Mouse (Mus musculus): ENCODE data around the gene Ube4b. TPM values are rescaled to one million over a fixed set of nuclear protein-coding genes. Genes with fewer than 3 reads are reported as not detected.
A peak's percentile ranks its signal among the peaks of the same experiment; 100 is the strongest.

Gene Ube4b
- polyA plus RNA-seq, 1 experiment from 2014 or later = 63.6 TPM

DNA sequence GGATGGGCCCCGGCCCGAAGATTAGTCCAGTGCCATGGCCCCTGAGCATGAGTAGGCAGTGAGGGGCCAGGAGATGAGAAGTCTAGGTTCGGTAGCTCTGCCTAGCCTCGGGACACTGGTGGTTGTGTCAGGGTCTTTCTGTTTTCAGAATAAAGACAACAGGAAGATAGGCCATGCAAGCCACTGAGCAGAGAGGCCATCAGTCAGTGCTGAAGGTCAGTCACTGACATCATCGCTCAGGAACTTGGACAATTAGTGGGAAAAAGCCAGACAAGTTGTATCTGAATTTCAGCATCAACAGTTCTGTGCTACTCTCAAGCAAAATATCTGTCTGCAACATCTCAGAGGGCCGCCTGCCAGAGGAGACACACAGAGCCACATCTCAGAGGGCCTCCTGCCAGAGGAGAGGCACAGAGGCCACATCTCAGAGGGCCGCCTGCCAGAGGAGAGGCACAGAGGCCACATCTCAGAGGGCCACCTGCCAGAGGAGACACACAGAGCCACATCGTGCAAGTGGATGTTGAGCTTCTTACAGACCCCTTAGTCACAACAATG lies 74.9 kb downstream of the Ube4b start:
- Histone ChIP-seq H3K4me1 (replicated peaks) (no peaks in the 10 kb centered on the region), H3K36me3 (peaks cover 84% of the 10 kb centered on the region), H3K4me3 (no peak overlapping the region), H3K27ac (replicated peaks) (no peak overlapping the region), H3K9me3 (no peaks in the 10 kb centered on the region), H3K9ac (no peak overlapping the region), H3K4me2 (no peak overlapping the region), H3K27me3 (no peaks in the 10 kb centered on the region)
- ATAC-seq (ENCODE audit: low FRiP score, low read depth) = no peak
- WGBS = 91% methylated on average over 8 of the region's 8 CpGs

DNA sequence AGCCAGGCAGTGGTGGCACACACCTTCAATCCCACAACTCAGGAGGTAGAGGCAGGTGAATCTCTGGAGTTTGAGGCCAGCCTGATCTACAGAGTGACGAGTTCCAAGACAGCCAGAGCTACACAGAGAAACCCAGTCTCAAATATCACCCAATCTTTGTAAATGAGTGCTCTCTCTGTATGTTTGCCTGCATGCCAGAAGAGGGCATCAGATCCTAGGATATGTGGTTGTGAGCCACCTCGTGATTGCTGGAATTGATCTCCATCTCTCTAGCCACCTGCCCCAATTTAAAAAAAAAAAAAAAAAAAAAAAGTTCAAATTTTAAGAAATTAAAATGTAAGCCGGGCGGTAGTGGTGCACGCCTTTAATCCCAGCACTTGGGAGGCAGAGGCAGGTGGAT lies 77.6 kb downstream of the Ube4b start:
- no peak overlapping the region for H3K4me2 ChIP-seq
- peaks cover 83% of the 10 kb centered on the region for H3K36me3 ChIP-seq
- WGBS = 77% methylated on average over 5 of the region's 5 CpGs
- H3K4me1 ChIP-seq (replicated peaks) = no peaks in the 10 kb centered on the region
- H3K27me3 ChIP-seq = no peaks in the 10 kb centered on the region
- no peak for ATAC-seq (ENCODE audit: low FRiP score, low read depth)
- no peak overlapping the region for H3K27ac ChIP-seq (replicated peaks)
- no peak overlapping the region for H3K9ac ChIP-seq
- H3K9me3 ChIP-seq = no peaks in the 10 kb centered on the region
- H3K4me3 ChIP-seq = no peak overlapping the region

GRCm38 (mm10) chr4:149345873-149346272 lies 80.7 kb downstream of the Ube4b start:
- H3K36me3 ChIP-seq = peaks cover 84% of the 10 kb centered on the region
- 86% methylated on average over 5 of the region's 5 CpGs for WGBS
- ATAC-seq (ENCODE audit: low FRiP score, low read depth) = no peak

GRCm38 (mm10) chr4:149344311-149344710 lies 82.2 kb downstream of the Ube4b start:
- WGBS = 80% methylated on average over 8 of the region's 8 CpGs
- no peaks in the 10 kb centered on the region for H3K27me3 ChIP-seq
- no peak overlapping the region for H3K4me2 ChIP-seq
- no peak overlapping the region for H3K4me3 ChIP-seq
- no peak for ATAC-seq (ENCODE audit: low FRiP score, low read depth)
- no peaks in the 10 kb centered on the region for H3K9me3 ChIP-seq
- H3K4me1 ChIP-seq (replicated peaks) = no peaks in the 10 kb centered on the region
- no peak overlapping the region for H3K9ac ChIP-seq
- peaks cover 80% of the 10 kb centered on the region for H3K36me3 ChIP-seq
- H3K27ac ChIP-seq (replicated peaks) = no peak overlapping the region

More at GRCm38 (mm10) chr4:149345873-149346272, 80.7 kb downstream of the Ube4b start:
- Histone ChIP-seq H3K9me3 (no peaks in the 10 kb centered on the region), H3K4me2 (no peak overlapping the region), H3K4me3 (no peak overlapping the region), H3K9ac (no peak overlapping the region), H3K4me1 (replicated peaks) (no peaks in the 10 kb centered on the region), H3K27me3 (no peaks in the 10 kb centered on the region), H3K27ac (replicated peaks) (no peak overlapping the region)

GRCm38 (mm10) chr4:149340680-149341079 lies 85.9 kb downstream of the Ube4b start:
- no peak for ATAC-seq (ENCODE audit: low FRiP score, low read depth)
- 81% methylated on average over 2 of the region's 2 CpGs for WGBS
- H3K27ac ChIP-seq (replicated peaks) = no peak overlapping the region
- H3K36me3 ChIP-seq = peaks cover 82% of the 10 kb centered on the region
- no peaks in the 10 kb centered on the region for H3K4me1 ChIP-seq (replicated peaks)
- no peak overlapping the region for H3K4me2 ChIP-seq
- no peaks in the 10 kb centered on the region for H3K27me3 ChIP-seq
- no peak overlapping the region for H3K4me3 ChIP-seq
- no peak overlapping the region for H3K9ac ChIP-seq
- no peaks in the 10 kb centered on the region for H3K9me3 ChIP-seq

DNA sequence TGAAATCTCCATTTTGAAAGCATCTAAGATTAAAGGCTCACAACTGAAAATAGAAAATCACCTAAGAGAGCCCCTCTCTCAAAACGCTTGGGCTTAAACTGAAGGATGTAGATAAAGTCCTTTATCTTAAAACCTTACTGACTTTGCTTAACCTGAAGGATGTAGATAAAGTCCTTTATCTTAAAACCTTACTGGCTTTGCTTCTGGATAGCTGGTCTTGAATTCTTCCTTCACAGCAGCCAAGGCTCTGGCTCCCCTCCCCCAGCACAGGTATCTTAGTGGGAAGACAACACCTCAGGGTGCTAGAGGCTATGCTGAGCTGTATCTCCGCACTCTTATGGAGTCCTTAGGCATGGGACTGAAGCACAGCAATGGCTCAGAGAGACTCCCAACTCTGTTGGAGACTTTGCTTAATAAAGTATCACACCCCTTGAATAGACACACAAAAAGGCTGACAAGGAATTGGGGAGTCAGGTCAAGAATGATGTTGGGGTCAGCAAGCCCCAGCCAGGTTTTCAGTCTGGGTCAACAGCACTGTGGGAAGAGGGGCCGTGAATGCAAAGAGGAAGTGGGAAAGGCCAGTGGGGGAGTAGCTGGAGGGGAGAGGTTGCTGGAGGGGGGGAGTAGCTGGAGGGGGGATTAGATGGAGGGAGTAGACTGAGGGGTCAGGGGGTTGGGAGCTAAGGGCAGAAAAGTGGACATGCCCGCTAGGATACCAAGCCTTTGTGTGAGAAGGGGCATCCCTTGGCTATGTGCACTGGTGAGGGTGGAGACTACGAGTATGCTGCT lies 86.9 kb downstream of the Ube4b start:
- H3K36me3 ChIP-seq = peaks cover 84% of the 10 kb centered on the region
- no peak overlapping the region for H3K27ac ChIP-seq (replicated peaks)
- H3K4me1 ChIP-seq (replicated peaks) = no peaks in the 10 kb centered on the region
- no peak overlapping the region for H3K9ac ChIP-seq
- H3K4me2 ChIP-seq = no peak overlapping the region
- ATAC-seq (ENCODE audit: low FRiP score, low read depth) = no peak
- H3K4me3 ChIP-seq = no peak overlapping the region
- no peaks in the 10 kb centered on the region for H3K9me3 ChIP-seq
- 70% methylated on average over 5 of the region's 5 CpGs for WGBS
- H3K27me3 ChIP-seq = no peaks in the 10 kb centered on the region

- Histone ChIP-seq H3K4me1 (replicated peaks) (no peaks in the 10 kb centered on the region), H3K27ac (replicated peaks) (0 out of 2 replicates have a peak overlapping the region, but pooled peaks have one; percentile 20), H3K9ac (no peak overlapping the region), H3K27me3 (no peaks in the 10 kb centered on the region), H3K4me2 (no peak overlapping the region), H3K4me3 (no peak overlapping the region), H3K36me3 (peaks cover 82% of the 10 kb centered on the region), H3K9me3 (no peaks in the 10 kb centered on the region)
- no peak for ATAC-seq (ENCODE audit: low FRiP score, low read depth)
- WGBS = 87% methylated on average over 2 of the region's 2 CpGs
Measured at GRCm38 (mm10) chr4:149338137-149338536, 88.4 kb downstream of the Ube4b start.

- Histone ChIP-seq H3K27ac (replicated peaks) (no peak overlapping the region), H3K36me3 (peaks cover 82% of the 10 kb centered on the region)
- 92% methylated on average over 9 of the region's 9 CpGs for WGBS
Measured at GRCm38 (mm10) chr4:149337353-149337752, 89.2 kb downstream of the Ube4b start.

DNA sequence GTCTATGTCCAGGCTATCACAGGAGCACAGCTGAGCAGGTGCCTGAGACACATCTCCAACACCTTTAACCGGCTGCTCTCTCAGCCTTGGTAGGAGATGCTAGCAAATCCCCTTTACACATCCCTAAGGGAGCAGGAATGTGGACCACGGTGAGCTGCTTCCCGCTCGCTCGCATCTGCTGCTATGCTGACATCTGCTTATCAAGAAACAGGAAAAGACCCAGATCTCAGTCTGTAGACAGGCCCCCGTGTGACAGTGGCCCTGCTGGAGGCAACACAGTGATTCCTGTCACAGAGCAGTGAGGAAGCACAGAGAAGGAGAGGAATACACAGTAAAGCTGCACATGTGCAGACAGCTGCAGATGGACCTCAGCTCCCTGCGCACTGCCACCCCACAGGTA lies 90.2 kb downstream of the Ube4b start:
- H3K9ac ChIP-seq = no peak overlapping the region
- H3K4me2 ChIP-seq = no peak overlapping the region
- no peaks in the 10 kb centered on the region for H3K4me1 ChIP-seq (replicated peaks)
- H3K4me3 ChIP-seq = no peak overlapping the region
- H3K27me3 ChIP-seq = no peaks in the 10 kb centered on the region
- H3K9me3 ChIP-seq = no peaks in the 10 kb centered on the region
- peaks cover 79% of the 10 kb centered on the region for H3K36me3 ChIP-seq
- 92% methylated on average over 7 of the region's 7 CpGs for WGBS
- no peak overlapping the region for H3K27ac ChIP-seq (replicated peaks)
- ATAC-seq (ENCODE audit: low FRiP score, low read depth) = no peak

More at GRCm38 (mm10) chr4:149337353-149337752, 89.2 kb downstream of the Ube4b start:
- Histone ChIP-seq H3K27me3 (no peaks in the 10 kb centered on the region), H3K4me2 (no peak overlapping the region), H3K9ac (no peak overlapping the region), H3K4me3 (no peak overlapping the region), H3K4me1 (replicated peaks) (no peaks in the 10 kb centered on the region), H3K9me3 (no peaks in the 10 kb centered on the region)
- ATAC-seq (ENCODE audit: low FRiP score, low read depth) = no peak

DNA sequence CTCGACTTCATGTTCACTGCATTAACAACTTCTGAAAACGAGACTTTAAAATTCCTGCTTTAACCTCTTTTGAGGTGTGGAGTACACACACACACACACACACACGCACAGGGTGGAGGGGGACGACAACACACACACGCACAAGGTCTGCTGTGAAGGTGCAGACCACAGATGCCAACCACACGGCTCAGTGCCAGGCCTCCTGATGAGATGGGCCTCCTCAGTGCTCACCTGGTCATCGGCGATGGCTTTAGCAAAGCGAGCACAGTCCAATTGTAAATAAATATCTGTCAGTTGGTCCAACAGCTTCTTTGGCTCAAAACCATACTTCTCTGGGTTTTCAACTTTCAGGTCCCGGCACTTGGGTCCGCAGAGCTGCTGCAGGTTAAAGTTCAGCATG lies 91.7 kb downstream of the Ube4b start:
- Histone ChIP-seq H3K27me3 (no peaks in the 10 kb centered on the region), H3K36me3 (peaks cover 87% of the 10 kb centered on the region), H3K9me3 (no peaks in the 10 kb centered on the region), H3K27ac (replicated peaks) (no peak overlapping the region), H3K9ac (no peak overlapping the region), H3K4me3 (no peak overlapping the region), H3K4me1 (replicated peaks) (no peaks in the 10 kb centered on the region), H3K4me2 (no peak overlapping the region)
- ATAC-seq (ENCODE audit: low FRiP score, low read depth) = no peak
- 93% methylated on average over 11 of the region's 11 CpGs for WGBS

GRCm38 (mm10) chr4:149332726-149333125 lies 93.8 kb downstream of the Ube4b start:
- no peak for ATAC-seq (ENCODE audit: low FRiP score, low read depth)
- Histone ChIP-seq H3K9me3 (no peaks in the 10 kb centered on the region), H3K4me3 (no peak overlapping the region), H3K4me1 (replicated peaks) (no peaks in the 10 kb centered on the region), H3K27ac (replicated peaks) (no peak overlapping the region), H3K27me3 (no peaks in the 10 kb centered on the region), H3K36me3 (peaks cover 86% of the 10 kb centered on the region), H3K9ac (no peak overlapping the region), H3K4me2 (no peak overlapping the region)
- WGBS = 89% methylated on average over 7 of the region's 7 CpGs

GRCm38 (mm10) chr4:149330495-149330894 lies 96.1 kb downstream of the Ube4b start:
- no peak overlapping the region for H3K4me3 ChIP-seq
- H3K4me2 ChIP-seq = no peak overlapping the region
- no peak overlapping the region for H3K9ac ChIP-seq
- H3K36me3 ChIP-seq = peaks cover 71% of the 10 kb centered on the region
- H3K4me1 ChIP-seq (replicated peaks) = no peaks in the 10 kb centered on the region
- no peaks in the 10 kb centered on the region for H3K9me3 ChIP-seq
- 93% methylated on average over 5 of the region's 5 CpGs for WGBS
- ATAC-seq (ENCODE audit: low FRiP score, low read depth) = no peak
- H3K27ac ChIP-seq (replicated peaks) = no peak overlapping the region
- H3K27me3 ChIP-seq = no peaks in the 10 kb centered on the region
